Mouse (Mus musculus) embryonic fibroblast, embryonic 13.5 days (primary cell): ENCODE results near the gene Gm8127.
"Not testable (repeated sequence)": the region's sequence is repeated elsewhere in the genome, so short reads cannot be mapped to it uniquely, and the experiment has no call there.

ENCODE experiments used
- CTCF ChIP-seq: IDR thresholded peaks from 2 replicates; pipeline ENCODE4 v1.5.1; 2011; ENCODE audit warnings: mild to moderate bottlenecking, control low read depth, low read length, moderate library complexity, borderline replicate concordance; ENCODE audit not compliant: insufficient read depth
- POLR2A ChIP-seq: IDR thresholded peaks from 2 replicates; pipeline ENCODE4 v1.6.1; 2011; ENCODE audit warnings: low read depth, mild to moderate bottlenecking, control low read depth, low read length, moderate library complexity

DNA sequence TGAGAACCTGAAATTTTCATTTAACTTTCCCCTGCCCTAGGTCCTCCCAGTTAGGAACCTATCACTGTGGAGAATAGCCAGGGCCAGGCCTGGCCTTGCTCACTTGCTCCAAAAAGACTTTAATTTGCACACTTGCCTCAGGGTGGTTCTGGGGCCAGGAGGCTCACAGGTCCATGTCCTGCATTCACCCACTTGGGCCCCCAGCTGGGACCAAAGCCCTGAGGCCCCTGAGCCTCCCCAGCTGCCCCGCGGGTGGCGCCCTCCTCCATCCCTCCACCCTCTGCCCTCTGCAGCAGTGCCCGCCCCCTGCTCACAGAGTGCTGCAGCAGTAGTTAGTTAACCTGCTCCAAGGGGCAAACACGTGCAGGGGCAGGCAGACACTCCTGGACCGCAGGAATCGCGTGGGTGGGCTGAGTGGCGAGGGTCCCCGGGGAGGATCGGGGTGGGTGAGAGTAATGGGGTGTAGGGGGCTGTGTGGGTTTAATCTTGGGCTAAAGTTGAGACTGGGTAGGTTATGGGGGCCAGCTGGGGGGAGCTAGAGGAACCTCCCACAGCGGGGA lies 43.9 kb downstream of the Gm8127 start:
- not testable (repeated sequence) for TF ChIP-seq POLR2A, CTCF
